Mouse (Mus musculus) layer of hippocampus, postnatal 14 days (tissue): ENCODE results near the gene Fry. TPM values are rescaled to one million over a fixed set of nuclear protein-coding genes. Genes with fewer than 3 reads are reported as not detected.

Experiments used
- DNase-seq, 2 experiments: peaks; one replicate each; pipeline ENCODE4 v3.0.0; 2021 to 2022; ENCODE audit warnings: low spot score in 2 of 2, mixed read lengths in 1 of 2
- total RNA-seq, 2 experiments: library from RNA; stranded (reverse); gene quantifications; 2 replicates each; pipeline ENCODE4 v1.2.3; 2021

The Fry gene
- total RNA-seq, 2 experiments from 2014 or later = 228 to 239 TPM

GRCm38 (mm10) chr5:150514027-150514426 is 395.6 kb downstream of the Fry start:
- no peak for DNase-seq

GRCm38 (mm10) chr5:150518064-150518463 is 399.6 kb downstream of the Fry start, which contains the start of gene Zar1l:
Gene Zar1l, minus strand, starts transcription at chr5:150518164.
- DNase-seq = no peak

- no peak for DNase-seq
These were observed 401.1 kb downstream of the Fry start for GRCm38 (mm10) chr5:150519551-150519950.

- peak; percentile 89 to 91 for DNase-seq
These were observed 403.8 kb downstream of the Fry start, which contains the start of gene Brca2 for GRCm38 (mm10) chr5:150521937-150522866. Gene Brca2, plus strand, starts transcription at chr5:150522630.

GRCm38 (mm10) chr5:150522867-150523234 is 404.4 kb downstream of the Fry start:
- no peak for DNase-seq

GRCm38 (mm10) chr5:150525239-150525638 is 406.8 kb downstream of the Fry start:
- DNase-seq = no peak

GRCm38 (mm10) chr5:150541302-150541701 is 422.9 kb downstream of the Fry start:
- DNase-seq = no peak

GRCm38 (mm10) chr5:150543184-150543583 is 424.7 kb downstream of the Fry start:
- no peak for DNase-seq

Other genes with a start within 250 kb of the Fry start
- gene Rxfp2, start 100.0 kb upstream of the Fry start, total RNA-seq = under 1 TPM; 0.35 to 0.72 TPM